Mouse (Mus musculus) heart, postnatal 36 days (tissue): ENCODE measurements around the gene Rps19. TPM values are rescaled to one million over a fixed set of nuclear protein-coding genes. Genes with fewer than 3 reads are reported as not detected.
"Not testable (repeated sequence)": the region's sequence is repeated elsewhere in the genome, so short reads cannot be mapped to it uniquely, and the experiment has no call there.

Experiments used
- DNase-seq, 2 experiments: peaks; one replicate each; pipeline ENCODE4 v3.0.0; 2021 to 2022
- intact Hi-C: fragments of 180-260 bp; cut with DNase I; formaldehyde crosslinking; loops from one replicate; pipeline ENCODE4 v1.15.1; 2025
- total RNA-seq, 2 experiments: library from RNA; stranded (reverse); gene quantifications; 2 replicates each; pipeline ENCODE4 v1.2.3; 2021

Rps19 gene
- total RNA-seq, 2 experiments from 2014 or later = 514 to 531 TPM

DNA sequence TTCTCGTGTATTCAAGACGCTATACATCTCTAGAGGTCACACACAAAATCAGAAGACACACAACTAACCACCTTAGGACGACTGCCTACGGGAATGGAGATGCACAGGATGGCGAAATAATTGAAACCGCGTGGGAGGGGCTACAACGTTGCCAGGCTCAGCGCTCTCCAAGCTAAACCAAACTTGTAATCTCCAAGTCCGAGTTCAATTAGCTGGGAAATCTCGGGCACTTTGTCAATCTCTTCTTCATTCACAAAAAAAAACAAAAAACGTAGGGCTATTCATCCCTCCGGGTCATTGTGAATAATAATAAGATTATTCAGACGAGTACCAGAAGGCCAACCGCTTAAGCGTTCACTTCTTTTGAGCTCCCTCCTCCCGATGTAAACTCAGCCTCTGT lies 15.1 kb upstream of the Rps19 start:
- no peak for DNase-seq
- intact Hi-C loops = no loop called here

DNA sequence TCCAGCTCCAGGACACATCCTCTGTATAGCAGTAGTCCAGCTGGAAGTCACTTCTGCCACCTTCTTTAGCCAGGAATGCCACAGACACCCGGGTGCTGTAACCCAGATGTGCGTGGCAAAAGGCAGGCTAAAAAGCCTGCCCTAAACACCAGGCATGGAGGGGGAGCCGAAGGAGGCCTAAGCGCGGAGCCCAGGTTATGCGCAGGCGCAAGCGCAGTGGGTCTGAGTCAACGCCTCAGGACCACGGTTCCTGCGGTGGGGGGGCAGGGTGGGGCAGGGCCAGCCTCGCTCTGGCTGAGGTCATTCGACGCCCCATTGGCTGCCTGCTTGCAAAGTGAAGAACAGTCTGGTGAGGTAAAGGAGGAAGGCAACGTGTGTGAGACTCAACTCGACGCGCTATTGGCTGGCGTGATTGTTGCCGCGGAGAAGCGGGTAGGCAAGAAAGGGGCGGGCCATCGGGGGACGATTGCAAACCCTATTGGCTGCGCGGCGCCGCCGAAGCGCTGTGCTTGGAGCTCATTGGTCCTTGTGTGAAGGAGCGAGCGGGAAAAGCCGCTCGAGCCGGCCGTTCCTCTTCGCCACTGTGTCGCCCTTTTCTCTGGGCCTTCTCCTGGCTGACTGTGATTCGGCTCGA lies 14.5 kb upstream of the Rps19 start, which contains the start of the genes Lypd4 and Dmrtc2:
Gene Lypd4, minus strand, starts transcription at position 410 of the 634 bp plus-strand sequence.
Gene Dmrtc2, plus strand, starts transcription at position 526 of the 634 bp plus-strand sequence.
- intact Hi-C loops = no loop called here
- DNase-seq = no peak

DNA sequence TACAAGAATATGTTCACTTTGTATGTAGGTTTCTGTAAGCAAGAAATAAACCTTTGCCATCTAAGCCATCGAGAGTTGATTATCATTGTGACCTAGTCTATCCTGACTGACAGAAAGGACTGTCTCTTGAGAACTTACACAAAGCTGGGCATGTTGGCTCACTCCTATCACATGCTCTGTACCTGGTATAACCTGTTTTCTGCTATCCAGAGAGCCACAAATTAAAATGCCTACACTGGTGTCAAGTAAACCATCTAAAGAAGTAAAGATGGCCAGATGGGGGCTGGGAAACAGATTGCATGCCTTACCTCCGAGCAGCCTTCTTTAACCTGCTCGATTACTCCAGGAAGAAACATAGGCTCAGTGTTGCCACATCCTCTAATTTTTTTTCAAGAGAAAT lies 6.6 kb upstream of the Rps19 start:
- intact Hi-C loops = no loop called here
- DNase-seq = no peak

DNA sequence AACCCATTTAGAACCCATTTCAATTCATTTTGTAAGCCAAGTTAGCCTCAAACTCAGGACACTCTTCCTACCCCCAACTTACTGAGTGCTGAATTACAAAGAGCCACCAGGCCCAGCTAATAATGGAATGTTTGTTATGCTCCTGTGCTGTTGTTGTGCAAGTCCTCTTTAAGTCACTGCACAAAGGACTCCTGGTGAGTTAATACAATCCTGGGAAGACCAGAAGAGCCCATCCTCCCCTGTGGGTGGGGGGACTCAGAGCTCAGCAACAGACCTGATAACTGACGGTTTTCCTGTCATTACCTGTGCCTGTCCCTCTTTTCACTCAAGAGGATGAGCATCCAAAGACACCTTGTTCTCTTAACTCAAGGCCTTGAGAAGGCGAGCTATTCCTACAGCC lies 4.6 kb upstream of the Rps19 start:
- intact Hi-C loops = loop anchor here (5.0 to 10.0 kb wide), 3 partner anchors 198 to 795 kb away; partner anchors contain the start of genes Gsk3a and Zfp180
- no peak for DNase-seq

DNA sequence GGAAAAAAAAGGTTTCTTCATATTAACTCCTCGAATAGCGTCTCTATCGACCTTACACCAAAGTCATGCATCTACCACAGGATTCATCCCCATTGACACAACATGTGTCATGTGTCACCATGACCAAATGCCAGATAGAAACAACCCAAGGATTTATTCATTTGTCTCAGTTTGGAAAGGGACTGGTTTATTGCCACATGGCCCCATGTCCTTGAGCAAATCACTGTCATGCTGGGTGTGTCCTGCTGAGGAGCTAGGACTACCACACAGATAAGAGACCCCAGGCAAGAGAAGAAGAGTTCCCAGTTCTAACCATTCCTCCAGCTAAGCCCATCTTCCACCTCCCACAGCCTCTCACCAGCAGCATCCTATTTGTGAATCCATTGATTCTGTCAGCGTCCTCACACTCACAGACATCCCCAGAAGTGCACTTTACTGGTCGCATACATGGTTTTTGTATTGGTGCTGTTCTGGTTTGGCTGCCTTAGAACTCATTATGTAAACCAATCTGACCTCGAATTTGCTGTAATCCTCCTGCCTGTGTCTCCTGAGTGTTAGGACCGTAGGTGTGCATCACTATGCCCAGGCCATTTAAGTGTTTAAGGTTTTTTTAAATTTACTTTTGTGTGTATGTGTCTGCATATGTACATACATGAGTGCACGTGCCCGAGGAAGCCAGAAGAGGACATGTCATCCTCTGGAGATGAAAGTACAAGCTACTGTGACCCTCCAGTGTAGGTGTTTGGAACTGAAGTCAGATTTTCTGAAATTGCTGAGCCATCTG lies 1.6 kb upstream of the Rps19 start:
- intact Hi-C loops = loop anchor here (5.0 to 10.0 kb wide), 3 partner anchors 195 to 798 kb away; partner anchors contain the start of genes Gsk3a and Zfp180
- no peak for DNase-seq

DNA sequence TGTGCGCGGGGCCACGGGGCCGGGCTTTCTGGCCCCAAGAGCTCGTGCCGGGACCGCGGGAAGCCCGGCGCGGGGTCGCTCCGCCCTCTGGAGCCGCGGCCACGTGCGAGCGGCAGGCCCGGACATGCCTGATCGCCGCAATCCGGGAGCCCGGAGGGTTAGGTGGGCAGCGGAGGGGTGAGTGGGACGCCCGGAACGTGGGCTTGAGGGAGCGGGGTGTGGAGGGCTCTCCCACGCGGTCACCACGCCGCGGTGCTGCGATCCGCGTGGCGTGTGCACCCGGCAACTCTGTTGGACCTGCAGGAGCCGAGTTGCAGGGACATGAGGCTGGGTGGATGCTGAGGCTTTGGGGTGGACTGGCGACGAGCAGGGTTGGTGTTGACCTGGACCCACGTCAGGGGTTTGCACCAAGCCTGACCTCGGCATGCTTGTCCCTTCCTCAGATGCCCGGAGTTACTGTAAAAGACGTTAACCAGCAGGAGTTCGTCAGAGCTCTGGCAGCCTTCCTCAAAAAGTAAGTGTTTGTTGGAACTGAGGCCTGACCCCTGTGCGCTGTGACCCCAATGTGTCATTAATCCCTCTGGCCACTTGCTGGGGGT lies 621 bp downstream of the Rps19 start:
- intact Hi-C loops = loop anchor here (1.0 to 10.0 kb wide), 4 partner anchors 20 to 800 kb away; partner anchors contain the start of genes Gsk3a and Zfp180
- DNase-seq = no peak

DNA sequence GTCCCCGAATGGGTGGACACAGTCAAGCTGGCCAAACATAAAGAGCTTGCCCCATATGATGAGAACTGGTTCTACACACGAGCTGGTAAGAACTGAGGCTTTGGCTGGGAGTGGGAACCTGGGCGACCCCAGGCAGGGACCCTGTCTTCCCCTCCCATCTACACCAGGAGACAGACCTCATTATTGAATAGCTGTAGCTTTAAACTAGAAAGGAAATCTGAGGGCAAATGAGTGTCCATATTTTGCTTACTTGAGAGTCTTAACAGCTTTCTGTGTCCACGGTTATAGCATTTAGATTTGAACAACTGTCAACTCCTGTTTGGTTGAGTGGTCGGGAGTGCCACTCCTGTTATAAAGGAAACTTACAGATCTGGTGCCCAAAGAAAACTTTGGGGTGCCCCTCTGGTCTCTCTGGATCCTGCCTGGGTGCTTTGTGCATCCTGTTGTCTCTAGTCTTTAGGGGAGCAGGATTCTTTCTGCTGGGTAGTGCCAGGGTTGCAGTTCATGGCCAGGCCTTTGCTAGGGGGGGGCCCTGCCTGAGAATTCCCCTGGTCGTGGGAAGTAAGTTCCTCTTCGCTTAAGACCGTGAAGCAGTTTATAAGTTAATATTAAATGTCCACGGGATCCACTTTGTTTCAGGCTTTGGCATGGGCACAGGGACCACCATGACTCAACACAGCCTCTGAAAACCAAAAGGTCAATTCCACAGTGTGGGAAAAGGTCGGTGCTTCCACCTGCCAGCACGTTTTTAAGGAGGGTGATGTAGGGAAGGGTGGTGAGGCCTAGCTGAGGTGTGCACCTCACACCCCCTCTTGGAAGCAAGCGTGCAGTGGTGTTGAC lies 1.5 kb downstream of the Rps19 start:
- DNase-seq = no peak
- intact Hi-C loops = loop anchor here (10.0 kb wide), 2 partner anchors 349 to 801 kb away; partner anchors contain the start of genes Gsk3a and Zfp180

DNA sequence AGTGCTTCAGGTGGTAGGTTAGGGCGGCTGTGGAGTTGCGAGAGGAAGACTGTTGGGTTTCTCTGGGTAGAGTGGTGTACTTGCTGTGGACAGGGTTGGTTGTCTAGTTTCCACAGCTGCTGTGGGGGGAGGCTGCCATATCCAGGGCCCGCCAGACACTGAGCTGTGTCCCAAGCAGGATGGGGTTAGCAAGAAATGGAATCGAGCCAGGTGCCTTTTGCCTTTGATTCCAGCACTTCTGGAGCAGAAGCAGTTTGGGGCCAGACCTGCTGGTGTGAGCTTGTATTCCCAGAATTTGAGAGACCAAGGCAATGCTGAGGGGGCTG lies 2.1 kb downstream of the Rps19 start:
- DNase-seq = no peak
- intact Hi-C loops = loop anchor here (10.0 kb wide), 2 partner anchors 349 to 801 kb away; partner anchors contain the start of genes Gsk3a and Zfp180

DNA sequence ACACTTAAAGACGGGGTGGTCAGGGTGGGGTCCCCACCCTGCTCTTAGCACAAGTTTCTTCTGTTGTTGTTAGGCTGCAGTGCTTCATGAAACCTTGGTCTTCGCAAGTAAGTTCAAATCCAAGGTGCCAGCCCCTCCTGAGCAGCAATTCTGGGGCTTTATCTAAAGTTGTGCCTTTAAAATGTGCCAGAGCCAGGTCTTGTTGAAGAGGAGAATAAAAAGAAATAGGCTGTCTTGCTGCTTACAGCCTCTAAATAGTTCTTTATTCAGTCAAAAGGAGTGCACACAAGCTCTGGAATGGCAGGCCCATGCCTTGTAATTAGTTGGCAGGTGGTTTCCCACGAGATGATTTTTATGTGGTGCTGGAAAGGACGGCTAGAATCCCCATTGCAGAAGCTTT lies 2.9 kb downstream of the Rps19 start:
- DNase-seq = no peak
- intact Hi-C loops = loop anchor here (10.0 kb wide), 2 partner anchors 348 to 802 kb away; partner anchors contain the start of genes Gsk3a and Zfp180

DNA sequence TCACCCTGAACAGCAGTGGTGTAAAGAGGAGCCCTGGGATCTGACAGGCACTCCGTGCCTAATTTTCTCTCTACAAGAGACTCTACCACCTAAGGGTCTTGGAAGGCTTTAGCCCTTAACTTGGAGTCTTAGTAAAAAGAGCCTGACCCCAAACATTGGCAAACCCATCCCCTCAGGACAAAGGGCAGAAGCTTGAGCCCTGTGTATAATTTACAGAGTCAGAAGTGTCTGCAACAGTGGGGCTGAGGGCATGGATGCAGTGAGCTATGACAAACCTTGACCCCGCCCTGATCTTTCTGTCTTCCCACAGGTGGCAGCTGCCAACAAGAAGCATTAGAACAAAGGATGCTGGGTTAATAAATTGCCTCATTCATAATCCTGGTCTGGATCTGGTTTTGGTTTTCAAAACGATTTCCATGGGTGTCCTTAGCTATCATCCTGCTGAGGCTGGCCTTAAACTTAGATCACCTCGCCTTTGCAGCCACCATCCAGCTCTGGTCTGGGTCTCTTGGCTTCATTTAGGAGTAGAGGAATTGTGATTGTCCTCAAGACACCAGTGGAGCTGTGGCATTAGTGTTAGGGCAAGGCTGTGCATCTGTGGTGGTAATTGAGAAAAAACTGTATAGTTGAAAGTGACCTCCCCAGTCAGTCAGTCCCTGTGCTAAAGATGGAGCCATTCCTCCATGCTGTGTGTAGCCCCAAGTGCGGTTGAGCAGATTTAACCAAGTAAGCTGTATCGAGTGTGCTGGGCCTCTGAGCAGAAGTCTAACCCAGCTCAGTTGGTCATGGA lies 5.5 kb downstream of the Rps19 start:
- intact Hi-C loops = loop anchor here (1.0 to 10.0 kb wide), 5 partner anchors 15 to 805 kb away; partner anchors contain the start of genes Gsk3a and Zfp180
- no peak for DNase-seq

DNA sequence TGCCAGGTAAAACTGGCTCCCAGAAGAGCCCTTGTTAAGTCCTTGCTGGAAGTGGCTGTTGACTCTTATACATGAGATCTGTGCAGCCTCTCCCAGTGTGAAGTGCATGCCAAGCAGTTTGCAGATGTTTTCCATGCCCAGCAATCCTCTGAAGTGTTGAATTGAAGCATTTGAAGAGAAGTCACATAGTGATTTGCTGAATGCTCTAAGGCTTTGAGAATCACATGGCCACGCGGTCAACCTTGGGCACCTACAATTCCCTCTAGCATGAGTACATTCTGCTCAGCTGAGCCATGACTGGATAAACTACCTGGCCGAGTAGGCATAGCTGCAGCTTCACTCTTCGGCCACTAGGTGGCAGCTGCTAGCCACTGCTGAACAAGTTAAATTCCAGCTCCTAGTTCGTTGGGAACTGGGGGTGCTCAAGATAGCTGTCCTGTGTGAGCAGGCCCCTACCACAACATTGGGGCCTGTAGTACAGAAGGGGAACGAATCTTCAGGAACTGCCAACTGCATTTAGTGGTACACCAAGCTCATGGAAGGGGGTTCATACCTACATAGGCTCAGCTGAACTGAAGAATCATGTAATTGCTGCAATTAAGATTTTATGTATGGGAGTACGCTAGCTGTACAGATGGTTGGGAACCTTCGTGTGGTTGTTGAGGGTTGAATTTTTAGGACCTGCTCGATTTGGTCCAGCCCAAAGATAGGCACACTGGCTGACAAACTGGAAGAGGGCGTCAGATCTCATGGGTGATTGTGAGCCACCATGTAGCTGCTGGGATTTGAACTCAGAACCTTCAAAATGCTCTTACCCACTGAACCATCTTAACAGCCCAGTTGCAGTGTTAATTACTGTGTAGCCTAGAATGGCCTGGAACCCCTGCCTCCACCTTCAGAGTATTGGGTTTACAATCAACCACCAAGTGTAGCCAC lies 6.4 kb downstream of the Rps19 start:
- intact Hi-C loops = loop anchor here (1.0 to 2.0 kb wide), 3 partner anchors 14 to 75 kb away; no protein-coding TSS in a partner anchor

DNA sequence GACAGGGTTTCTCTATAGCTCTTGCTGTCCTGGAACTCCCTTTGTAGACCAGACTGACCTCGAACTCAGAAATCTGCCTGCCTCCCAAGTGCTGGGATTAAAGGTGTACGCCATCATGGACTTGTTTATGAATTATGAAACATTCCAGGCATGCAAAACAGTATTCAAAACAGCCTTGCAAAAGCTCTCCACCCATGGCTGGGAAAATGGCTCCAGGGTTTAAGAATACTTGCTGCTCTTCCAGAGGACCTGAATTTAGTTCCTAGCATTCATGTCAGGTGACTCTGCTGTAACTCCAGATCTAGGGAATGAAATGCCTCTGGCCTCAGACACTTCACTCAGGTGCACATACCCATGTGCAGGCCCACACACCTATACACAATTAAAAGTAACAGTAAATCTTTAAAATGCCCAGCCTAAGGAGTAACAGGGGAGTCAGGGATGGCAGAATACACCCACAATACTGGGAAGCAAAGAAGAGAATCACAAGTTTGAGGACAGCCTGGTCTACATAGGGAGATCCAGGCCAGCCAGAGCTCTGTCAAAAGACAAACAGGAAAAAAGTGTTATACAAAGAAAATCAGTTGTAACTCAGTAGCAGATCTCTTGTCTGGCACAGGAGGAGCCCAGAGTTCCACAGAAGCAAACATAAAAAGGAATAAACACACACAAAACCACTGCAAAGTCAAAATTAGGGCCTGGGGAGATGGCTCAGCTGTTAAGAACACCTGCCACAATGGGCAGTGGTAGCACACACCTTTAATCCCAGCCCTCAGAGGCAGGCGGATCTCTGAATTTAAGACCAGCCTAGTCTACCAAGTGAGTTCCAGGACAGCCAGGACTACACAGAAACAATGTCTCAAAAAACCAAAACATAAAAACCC lies 7.3 kb downstream of the Rps19 start:
- DNase-seq = no peak
- intact Hi-C loops = loop anchor here (2.0 kb wide), 1 partner anchor 13 kb away; no protein-coding TSS in a partner anchor

More for the DNA sequence above, 6.4 kb downstream of the Rps19 start:
- peak; percentile 72 to 75 for DNase-seq

DNA sequence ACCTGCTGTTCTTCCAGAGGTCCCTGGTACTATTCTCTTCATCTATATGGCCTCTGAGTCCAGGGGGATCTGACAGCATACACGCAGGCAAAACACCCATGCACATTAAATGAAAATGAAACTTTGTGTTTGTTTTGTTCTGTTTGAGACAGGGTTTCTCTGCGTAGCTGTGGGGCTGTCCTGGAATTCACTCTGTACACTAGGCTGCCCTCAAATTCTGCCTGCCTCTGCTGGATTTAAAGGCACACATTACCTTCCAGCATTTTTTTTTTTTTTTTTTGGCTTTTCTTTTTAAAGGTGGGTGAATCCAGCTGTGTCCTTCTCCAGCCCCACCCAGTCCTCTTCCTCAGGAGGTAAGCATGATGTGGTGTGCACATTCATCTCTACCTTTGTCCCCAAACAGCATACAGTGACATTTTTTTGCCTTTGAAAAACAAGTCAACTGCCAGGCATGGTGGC lies 8.0 kb downstream of the Rps19 start:
- intact Hi-C loops = no loop called here
- DNase-seq = no peak

DNA sequence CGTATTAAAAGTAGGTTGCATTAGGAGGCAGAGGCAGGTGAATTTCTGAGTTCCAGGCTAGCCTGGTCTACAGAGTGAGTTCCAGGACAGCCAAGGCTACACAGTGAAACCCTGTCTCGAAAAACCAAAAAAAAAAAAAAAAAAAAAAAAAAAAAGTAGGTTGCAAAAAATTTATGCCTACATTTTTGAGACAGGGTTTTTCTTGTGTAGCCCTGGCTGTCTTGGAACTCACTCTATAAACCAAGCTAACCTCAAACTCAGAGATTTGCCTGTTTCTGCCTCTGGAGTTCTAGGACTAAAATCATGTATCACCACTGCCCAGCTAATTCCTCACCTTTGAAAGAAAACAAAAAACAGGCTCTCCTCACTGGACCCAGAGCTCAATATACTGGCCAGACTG lies 11.6 kb downstream of the Rps19 start:
- DNase-seq, intact Hi-C loops: not testable (repeated sequence)

DNA sequence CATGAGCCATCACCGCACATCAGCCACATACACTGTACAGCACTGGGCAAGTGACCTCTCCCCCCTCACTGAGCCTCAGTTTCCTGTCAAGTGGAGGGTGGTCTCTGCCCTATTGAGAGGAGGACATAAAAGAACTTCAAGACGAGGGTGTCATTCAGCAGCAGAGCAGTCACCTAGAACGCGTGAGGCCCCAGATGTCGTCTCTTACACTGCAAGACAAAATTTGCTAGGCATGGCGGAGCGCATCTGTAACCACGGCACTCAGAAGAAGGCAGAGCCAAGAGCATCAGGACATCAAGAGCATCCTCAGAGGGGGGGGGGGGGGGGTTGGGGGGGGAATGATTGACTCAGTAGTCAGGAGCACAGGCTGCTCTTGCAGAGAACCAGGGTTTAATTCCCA lies 12.1 kb downstream of the Rps19 start:
- intact Hi-C loops = no loop called here
- DNase-seq = no peak

DNA sequence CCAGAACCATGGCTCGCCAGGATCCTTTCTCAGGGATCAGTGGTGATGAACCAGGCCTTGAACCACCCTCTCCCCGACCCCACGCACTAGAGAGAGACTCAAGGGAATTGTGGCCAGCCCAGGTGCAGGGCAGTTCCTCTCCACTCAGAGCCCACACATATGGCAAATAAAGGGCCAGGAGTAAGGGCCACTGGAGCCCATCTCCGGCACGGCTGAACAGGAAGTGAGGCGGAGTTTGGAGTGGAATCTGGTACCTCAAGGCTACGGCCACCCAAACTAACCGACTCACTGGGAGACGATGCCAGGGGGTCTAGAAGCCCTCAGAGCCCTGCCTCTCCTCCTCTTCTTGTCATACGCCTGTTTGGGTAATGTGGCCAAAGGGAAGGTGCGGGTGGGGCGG lies 13.1 kb downstream of the Rps19 start, which contains the start of gene Cd79a:
Gene Cd79a, plus strand, starts transcription at position 158 of the 400 bp plus-strand sequence.
- DNase-seq = no peak
- intact Hi-C loops = no loop called here

DNA sequence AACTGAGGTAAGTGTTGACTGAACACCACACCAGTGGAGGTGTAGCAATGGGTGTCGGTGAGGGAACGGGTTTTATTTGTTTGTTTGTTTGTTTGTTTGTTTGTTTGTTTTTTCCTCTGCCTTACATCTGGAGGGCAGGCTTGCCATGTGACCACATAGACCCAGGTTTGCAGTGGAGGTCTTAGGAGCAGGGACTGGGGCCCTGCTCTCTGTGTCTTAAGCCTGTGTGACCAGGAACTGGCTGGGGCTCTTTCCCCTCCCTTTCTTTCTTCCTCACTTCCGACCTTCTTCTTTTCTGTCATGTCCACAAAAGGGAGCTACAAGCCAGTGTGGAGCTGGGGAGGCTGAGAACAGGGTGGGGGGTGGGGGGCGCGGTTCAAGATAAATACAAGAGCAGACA lies 13.8 kb downstream of the Rps19 start:
- intact Hi-C loops = no loop called here

More for the DNA sequence above, 13.8 kb downstream of the Rps19 start:
- DNase-seq = no peak
